Mouse (Mus musculus) adrenal gland, postnatal 14 days (tissue): ENCODE data around the gene Psat1. TPM values are rescaled to one million over a fixed set of nuclear protein-coding genes. Genes with fewer than 3 reads are reported as not detected.
A peak's percentile ranks its signal among the peaks of the same experiment; 100 is the strongest.

Experiments
- DNase-seq: peaks from one replicate; pipeline ENCODE4 v3.0.0; 2021; ENCODE audit warnings: mixed read lengths
- total RNA-seq: library from RNA; stranded (reverse); gene quantifications from 2 replicates; pipeline ENCODE4 v1.2.3, GENCODE M21; 2021

Gene Psat1
- total RNA-seq, 1 experiment from 2014 or later: 129 TPM

DNA sequence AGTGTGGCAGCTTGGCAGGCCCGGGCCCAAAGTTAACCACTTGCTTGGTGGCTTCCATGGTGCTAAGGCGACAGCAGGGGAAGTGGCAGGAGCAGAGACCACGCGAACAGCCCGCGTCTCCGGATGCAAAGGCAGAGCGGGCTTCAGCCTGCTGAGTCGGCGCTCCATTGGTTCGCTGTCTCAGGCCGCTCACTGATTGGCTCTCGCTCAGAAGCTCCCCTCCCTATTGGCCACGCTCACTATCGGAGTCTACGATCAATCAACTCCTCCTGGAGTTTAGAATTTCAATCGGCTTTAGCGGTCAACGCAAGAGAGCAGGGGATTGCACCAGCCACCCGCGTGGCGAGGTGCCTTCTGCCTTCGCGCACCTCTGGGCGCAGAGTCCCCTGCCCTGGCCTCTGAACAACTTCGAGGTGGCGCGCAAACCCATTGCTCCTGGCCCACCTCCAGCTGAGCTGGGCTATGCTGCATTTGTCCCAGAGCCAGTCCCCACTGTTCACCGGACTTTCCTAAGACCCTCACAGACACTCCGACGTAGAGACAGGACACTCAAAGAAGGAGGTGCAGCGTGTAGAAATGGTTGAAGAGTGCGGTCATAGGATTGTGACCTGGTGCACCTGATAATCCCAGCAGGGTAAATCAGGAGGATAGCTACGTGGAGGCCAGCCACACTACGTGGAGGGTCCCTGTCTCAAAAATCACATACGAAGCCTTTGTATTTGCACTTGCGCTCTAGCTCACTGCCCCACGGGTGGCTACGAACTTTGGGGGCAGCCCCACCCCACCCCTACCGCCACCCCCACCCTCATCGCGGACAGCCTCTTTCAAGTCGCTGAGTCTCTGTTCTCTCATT, 22.0 kb downstream of the Psat1 start:
- DNase-seq: peak; percentile 94

DNA sequence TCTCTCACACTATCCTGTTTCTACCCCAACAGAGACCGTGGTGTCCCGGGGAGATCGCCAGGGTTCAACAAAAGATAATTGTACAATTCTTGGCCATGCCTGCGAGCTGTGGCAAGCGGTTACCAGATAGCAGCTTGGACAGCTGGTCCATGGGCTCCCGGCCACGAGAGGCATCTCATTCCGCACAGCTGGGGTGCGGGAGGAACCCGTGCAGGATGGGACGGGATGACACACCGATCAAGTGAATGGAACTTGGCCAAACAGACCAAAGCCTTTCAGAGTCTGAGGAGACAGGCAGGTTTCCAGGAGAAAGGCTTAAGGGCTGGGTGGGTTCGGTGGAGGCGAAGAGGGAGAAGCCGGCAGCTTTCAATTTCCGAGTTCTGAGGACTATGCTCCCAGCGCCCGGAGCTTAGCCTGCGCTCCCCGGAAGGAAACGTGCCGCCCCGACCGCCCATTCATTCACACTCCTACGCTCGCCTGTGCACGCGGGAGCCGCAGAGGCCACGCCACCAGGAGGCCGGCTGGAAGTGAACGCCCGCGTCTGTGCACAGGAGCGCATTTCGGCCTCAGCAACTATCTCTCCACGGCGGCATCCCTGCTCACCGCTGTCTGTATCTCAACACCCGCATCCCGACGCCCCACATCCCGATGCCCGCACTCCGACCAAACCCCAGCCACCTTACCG, 22.8 kb downstream of the Psat1 start:
- peak; percentile 79 for DNase-seq

DNA sequence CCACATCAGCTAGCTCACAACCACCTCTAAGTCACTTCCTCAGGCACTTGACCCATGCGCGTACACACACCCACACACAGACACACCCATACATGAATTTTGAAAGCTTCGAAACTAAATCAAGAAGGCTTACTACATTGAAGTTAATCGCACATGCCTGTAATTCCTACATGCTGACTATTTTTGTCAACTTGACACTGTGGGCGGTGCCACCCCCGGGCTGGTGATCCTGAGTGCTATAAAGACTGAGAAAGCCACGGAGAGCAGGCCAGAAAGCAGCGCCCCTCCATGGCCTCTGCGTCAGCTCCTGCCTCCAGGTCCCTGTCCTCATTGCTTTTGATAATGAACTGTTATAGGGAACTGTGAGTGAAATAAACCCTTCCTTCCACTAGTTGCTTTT, 23.7 kb downstream of the Psat1 start:
- DNase-seq: peak; percentile 74

DNA sequence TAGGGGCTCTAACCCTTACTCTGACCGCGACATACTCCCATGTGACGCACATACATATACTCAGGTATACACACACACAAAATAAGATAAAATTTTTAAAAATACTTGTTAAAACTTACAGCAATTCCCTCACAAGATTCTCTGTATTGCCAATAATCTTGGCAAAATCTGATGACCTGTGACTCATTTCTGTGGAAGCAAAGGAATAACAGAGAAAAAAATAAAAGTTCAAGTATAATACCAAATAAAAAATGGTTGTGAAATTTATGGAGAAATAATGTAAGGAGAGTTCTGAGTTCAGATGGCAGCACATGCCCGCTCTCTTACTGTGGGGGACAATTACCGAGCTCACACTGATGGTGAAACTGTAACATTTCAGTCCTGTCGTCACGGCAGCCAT, 27.8 kb downstream of the Psat1 start:
- DNase-seq: no peak

DNA sequence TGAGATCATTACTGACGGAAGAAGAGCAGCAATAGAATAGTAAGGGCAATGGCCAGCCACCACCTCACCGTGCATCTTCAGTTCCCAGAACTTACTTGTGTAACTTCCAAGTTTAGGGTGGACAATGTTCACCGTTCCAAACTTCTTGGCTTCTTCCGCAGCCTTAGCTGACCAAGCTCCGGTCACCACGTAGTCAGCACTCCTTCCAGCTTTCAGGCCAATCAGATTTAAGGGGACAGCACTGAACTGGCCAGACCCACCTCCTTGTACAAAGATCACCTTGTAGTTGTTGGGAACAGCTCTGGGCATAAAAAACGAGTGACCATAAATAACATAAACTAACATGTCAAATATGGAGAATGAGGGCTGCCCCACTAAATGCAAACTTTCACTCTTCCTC, 29.0 kb downstream of the Psat1 start:
- no peak for DNase-seq

DNA sequence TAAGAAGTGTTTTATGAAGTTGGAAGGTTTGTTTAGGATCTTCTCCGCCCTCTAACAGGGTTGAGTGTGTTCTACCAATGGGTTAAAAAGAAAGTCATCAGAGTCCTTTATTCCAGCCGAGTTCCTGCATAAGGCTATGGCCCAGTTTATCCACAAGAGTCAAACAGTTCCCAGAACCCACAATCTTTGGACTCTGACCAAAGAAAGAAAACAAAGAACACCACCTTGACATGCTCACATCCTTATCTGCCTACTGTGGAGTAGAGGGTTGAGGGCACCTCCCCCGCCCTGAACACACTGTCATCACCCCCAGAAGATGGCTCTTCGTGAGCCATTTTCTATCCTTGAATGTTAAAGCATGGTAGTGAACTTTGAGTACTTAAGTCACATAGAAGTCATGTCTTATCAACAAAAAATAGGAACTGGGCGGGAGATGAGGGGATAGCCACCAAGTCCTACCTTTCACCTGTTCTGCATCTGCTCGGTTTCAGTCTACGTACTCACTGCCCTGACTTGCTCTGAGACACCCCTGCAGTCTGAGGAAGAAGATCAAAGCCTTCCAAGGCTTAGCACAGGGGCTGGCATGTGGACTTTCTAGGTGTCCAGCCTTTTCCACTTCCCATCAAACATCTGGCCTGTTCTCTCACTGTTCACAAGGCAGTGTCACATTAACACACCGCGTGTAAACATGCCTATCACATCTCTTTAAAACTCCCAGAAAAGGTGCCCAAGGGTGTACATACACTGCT, 33.7 kb downstream of the Psat1 start:
- no peak for DNase-seq

DNA sequence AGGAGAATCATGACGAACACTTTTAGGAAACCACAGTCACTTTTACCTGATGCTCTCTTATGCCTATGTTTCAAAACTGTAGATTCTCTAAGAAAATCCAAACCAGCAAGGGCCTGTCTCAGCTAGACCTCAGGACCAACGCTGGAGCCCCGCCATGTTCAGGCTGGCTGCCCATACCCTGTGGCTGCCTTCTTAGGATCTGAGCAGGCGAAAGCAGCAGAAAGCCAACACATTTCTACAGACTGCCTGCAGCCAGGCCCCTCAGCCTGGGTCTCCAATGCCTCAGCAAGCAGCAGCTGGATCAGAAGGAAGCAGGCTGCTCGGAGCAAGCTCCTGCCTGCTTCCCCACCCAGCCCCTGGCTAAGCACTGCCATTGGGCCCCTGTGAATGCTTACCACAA, 35.7 kb downstream of the Psat1 start:
- DNase-seq: no peak

DNA sequence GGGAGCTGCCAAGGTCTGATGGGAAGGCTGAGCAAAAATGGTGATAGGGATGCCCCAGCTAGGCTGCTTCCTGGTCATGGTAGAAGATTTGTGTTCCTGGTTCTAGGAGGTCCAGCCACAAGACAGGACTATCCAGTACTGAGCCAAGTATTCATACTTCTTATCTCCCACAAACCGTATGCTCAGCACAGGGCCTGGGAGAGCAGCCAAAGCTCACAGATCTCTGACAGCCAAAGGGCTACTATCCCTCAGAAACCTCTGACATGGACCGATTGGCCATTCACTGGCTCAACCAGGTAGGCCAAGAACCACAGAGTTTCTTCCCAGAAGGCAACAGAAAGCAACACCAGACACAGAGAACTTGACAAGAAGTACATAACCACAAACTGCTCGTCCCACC, 36.1 kb downstream of the Psat1 start:
- no peak for DNase-seq

DNA sequence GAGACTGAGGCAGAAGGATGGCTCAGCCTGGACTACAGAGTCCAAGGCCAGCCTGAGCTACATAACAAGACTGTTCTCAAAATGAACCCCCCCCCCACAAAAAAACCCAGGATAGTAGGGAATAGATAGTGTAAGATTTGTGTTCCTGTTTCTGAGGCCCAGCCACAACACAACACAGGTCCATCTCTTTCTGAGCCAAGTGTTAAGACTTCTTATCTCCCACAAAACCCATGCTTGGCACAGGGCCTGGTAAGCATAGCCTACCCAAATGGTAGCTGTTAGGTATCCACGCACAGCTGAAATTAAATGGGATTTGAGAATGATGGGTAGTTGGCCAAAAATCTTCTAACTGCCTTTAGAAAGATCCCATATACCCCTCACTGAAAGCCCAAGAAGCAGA, 36.6 kb downstream of the Psat1 start:
- no peak for DNase-seq

DNA sequence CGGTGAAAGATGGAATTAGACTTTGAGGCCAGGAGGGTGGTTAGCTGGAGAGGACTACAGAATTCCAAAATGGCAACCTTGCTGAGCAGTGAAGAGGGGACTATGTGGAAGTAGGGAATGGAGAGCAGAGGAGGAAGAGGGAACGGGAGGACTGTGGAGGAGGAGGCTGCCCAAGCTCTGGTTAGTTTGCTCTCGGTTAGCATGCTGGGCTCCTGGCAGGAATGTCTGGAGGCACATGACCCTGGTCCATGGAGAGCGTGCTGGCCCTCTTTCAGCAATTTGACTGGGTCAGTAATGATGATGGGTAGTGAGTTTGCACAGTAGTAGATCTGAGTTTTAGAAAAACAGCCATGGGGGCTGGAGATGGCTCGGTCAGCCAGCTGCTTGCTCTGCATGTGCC, 39.1 kb downstream of the Psat1 start:
- DNase-seq: no peak

DNA sequence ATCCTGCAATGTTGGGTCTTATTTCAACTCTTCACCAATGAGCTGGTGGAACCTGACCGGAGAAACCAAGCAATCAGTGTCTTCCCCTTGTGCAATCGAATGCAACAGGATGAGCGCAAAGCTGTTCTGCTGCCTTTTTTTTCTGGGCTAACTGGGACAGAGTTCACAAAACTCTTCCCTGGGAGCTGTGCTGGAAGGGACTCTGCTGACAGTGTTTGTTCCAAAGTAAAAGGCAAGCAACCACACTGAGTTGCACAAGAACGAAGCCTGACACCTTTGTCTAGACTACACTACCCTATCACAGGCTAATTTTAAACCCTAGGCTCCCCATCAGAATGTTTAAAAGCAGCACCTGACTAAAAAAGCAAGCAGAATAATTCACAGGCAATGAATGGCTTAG, 42.4 kb downstream of the Psat1 start:
- no peak for DNase-seq

DNA sequence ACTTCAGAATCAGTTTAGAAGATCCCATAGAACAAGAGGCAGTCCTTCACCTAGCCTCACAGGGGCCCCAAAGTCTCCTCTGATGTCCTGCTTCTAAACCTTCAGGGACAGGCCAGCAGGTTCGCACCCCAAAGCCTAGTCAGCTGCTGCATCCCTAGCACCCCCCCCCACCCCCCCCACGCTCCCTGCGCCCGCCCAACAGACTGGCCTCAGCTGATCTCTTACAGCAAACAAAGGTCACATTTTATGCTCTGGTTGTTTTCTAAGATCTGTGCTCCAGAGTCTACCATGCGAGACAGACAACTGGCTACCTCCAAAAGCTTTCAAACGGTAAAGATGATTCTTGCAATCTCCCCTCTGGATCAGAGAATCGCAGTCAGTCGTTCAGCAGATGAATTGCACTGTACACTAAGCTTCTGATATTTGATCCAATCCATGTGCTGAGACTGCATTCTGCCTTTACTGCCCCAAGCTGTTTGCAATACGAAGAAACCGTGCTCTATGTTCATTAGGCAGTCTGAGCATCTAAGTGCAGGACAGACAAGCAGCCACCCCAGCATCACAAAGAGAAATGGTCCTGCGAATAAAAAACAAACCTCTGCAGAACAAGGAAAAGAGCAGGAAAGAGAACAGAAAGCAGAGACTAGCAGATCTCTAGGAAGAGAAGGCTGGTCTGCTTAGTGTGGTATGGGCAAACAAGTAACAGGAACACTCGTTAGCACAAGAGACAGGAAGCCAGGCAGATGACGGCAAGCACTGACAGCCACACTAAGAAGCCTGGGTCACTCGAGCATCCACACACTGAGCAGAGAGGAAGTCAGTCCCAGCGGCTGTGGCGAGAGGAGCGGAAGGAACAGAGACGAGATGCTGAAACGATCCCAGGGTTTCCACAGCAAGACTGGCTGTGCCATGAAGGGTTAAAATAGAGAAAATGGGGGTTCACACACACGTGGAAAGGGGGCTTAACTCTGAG, 43.3 kb downstream of the Psat1 start:
- DNase-seq: peak; percentile 22

DNA sequence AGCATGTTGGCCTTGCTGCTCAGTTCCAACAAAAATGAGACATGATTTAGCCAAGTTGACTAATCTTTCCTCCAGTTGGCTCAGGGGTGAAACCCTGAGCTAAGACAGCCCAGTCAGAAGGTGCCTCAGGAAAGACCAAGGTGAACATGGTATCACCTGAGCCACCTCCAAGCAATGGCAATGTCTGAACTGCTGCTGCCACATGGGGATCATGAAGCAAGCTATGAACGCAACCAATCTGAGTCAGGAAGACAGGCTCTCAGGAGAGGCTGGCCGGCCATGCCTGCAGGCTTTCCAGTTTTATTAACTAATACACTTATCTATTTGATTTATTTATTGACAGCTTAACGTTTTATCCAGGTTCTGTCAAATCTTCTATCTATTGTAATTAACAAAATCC, 51.5 kb downstream of the Psat1 start:
- DNase-seq: no peak

DNA sequence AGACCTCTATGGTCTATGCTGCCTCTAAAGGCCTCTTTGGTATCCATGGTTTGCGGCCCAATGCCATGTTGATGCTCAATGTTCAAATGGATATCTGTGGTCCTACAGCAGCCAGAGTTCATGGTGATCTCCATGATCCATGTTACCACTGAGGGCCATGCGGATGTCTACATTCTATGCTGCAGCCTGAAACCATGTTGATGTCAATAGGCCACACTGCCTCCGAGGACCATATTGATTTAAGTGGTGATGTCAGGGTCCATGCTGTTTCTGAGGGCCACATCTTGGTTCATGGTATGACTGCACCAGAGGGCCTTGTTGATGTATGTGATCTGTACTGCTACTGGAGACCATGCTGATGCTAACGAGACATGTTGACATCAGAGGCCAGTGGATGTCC, 55.0 kb downstream of the Psat1 start:
- no peak for DNase-seq

DNA sequence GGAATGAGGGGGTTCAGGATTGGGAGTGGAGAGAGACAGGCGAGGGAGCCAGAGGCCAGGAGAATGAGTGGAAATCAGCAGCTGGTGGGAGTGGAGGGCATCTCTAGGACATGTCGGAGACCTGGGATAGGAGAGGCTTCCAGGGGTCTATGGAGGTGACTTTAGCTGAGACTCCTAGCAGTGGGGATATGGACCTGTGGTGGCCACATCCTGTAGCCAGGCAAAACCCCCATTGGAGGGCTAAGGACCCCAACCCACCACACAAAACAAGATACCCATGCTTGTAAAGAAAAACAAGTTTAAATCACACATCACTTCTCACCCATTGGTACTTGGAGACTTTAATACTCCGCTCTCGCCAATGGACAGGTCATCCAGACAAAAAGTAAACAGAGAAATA, 58.7 kb downstream of the Psat1 start:
- no peak for DNase-seq

DNA sequence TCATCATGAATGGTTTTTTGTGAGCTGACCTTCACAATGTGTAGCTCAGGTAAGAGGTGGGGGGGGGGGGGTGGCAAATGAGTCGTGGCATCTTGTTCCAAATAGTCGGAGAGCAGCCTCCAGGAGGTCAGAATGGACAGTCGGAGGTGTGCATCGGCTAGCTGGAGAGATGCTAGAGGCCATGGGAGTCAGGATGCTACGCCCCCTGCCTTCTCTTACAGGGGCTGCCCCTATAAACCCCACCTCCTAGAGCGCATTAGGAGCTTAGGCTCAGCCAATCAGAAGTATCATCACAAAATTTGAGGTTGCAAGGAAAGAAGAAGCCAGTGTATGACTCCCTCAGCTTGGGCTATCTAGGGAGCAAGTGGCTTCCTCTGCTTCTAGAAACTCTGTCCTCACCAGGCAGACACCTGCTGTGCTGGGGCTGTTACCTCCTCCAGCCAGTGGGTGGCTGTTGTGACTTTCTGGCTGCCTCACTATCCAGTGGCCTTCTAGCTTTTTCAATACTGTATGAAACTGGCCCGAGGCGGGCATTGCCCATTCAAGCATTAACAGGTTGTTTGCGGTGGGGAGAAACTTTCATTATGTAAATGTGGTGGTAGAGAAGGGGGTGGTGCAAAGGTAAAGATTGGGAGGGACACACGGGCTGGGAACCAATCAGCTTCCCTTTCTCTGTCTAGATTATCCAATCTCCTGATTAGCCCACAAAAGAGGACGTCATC, 64.3 kb downstream of the Psat1 start:
- peak; percentile 12 for DNase-seq

DNA sequence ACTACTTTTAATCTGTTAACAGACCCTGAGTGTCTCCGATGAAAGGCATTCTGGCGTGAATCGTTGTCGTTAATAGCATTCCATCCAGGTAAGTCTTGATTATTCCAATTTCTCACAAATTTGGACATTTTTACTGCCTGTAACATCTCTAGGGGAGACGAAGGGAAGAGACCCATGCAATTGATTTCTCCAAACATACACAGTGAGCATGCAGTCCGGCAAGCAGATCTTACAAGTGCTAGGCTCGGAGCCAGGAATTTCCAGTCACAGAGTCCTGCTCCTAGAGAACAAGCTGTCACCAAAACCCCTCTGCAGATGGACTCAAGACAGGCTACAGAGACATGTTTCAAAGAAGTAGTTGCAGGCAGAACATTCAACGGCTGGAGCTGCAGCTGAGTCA, 66.4 kb downstream of the Psat1 start:
- DNase-seq: no peak

DNA sequence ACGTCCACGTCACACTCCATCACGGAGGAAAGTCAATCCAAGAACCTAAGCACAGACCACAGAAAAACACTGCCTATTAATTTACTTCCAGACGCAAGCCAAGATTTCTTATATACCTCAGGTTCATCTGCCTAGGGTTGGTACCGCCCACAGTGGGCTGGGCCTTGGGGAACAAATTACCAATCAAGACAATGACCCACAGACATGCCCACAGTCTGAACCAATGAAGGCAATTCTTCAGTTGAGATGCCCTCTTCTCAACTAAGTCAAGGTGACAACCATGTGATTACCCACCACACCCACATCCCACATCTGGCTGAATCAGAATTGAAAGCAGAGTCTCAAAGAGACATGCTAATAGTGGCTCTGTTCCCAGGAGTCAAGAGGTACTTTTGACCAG, 67.9 kb downstream of the Psat1 start:
- DNase-seq: no peak

DNA sequence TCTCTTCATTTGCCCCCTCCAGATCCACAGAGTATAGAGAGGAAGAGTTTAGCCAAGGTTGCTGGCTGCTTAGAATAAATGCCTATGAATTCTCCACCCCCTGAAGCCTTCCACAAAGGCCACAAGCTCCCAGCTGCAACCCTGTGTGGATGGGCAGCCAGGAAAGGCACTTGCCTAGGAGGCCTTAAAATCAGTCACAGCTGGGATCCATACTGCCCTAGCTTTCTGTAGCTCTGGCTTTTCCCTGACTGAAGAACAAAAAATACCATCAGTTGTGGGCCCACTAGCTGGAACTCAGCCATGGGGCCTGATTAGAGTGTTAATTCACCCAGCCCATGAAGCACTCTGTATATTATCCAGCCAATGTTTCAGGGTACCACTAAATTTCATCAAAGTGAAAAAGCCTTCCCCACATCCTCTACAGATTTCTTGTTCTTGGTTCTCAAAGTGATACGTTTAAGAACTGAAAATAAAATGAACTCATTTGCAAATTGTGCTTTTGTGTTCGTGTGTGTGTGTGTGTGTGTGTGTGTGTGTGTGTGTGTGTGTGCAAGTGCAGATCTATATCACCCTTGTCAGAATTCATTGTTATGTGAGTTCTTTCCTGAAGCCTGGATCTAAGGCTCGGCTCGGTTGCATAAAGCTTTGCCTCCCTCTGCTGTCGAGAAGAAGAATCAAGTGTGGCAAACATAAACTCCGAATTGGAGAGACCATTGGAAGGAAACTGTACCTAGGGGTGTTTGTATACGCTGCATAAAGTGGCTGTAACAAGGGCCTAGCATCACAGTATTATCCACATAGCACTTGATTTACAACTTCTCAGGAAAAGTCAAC, 78.1 kb downstream of the Psat1 start:
- DNase-seq: peak; percentile 10

DNA sequence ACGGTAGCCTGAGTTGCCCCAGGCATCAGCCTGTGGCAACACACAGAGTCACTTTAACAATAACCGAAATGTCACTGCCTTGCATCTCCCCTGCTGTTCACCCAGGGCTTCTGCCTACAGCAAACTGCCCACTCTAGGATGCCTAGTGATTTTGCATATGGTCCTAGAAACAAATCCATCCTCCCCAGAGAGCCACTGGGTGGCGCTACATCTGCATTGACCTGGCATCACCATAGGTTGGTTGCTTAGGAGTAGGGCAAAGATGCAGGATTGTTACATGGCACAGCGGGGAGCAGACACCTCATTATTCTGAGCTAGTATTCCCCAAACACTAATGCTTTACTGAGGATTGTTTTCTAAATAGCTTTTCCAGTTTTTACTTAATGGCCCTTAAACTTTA, 80.3 kb downstream of the Psat1 start:
- peak; percentile 54 for DNase-seq
